Mouse (Mus musculus): Measurements from ENCODE around the gene Cma1.

- TF ChIP-seq POLR2A (IDR thresholded peaks at IDR 0.05; ENCODE audit: insufficient read depth, low read depth, low read length) (no peak), EP300 (IDR thresholded peaks at IDR 0.05; ENCODE audit: insufficient read depth, low read depth, low read length) (no peak), CTCF (IDR thresholded peaks at IDR 0.05) (no peak)
These were observed 874 bp downstream of the Cma1 start for GRCm38 (mm10) chr14:55943601-55944000.
